Mouse (Mus musculus) thymus, adult 2 months (tissue): ENCODE results near the gene Rrnad1. TPM values are rescaled to one million over a fixed set of nuclear protein-coding genes. Genes with fewer than 3 reads are reported as not detected.
A peak's percentile ranks its signal among the peaks of the same experiment; 100 is the strongest.

Source experiments
- DNase-seq: peaks from one replicate; pipeline ENCODE4 v3.0.0; 2021
- H3K27ac ChIP-seq: fragments of 200-500 bp; 2 replicates; pipeline ENCODE4 v1.5.1; 2012; ENCODE audit warnings: low read length, control low read depth; ENCODE audit not compliant: control insufficient read depth, insufficient read depth
- H3K27me3 ChIP-seq: fragments of 200-500 bp; 2 replicates; pipeline ENCODE4 v1.6.1; 2012; ENCODE audit warnings: mild to moderate bottlenecking, low read length, moderate library complexity, mixed read lengths; ENCODE audit not compliant: control insufficient read depth, insufficient read depth
- H3K36me3 ChIP-seq: fragments of 200-500 bp; 2 replicates; pipeline ENCODE4 v1.6.1; 2012; ENCODE audit warnings: mild to moderate bottlenecking, low read length, moderate library complexity; ENCODE audit not compliant: control insufficient read depth, insufficient read depth
- H3K4me1 ChIP-seq: fragments of 200-500 bp; replicated peaks from 2 replicates; pipeline ENCODE4 v1.6.1; 2012; ENCODE audit warnings: low read length; ENCODE audit not compliant: control insufficient read depth, insufficient read depth
- H3K4me3 ChIP-seq: fragments of 200-500 bp; 2 replicates; pipeline ENCODE4 v1.5.1; 2012; ENCODE audit warnings: mild to moderate bottlenecking, low read length, control low read depth, moderate library complexity; ENCODE audit not compliant: control insufficient read depth, insufficient read depth
- CTCF ChIP-seq: fragments of 200-500 bp; IDR thresholded peaks from 2 replicates; pipeline ENCODE4 v1.5.1; 2012; ENCODE audit warnings: mild to moderate bottlenecking, control low read depth, low read length, moderate library complexity, borderline replicate concordance; ENCODE audit not compliant: control insufficient read depth, poor library complexity, insufficient read depth; ENCODE audit errors: extremely low read depth
- POLR2A ChIP-seq: fragments of 200-500 bp; IDR thresholded peaks from 2 replicates; pipeline ENCODE4 v1.6.1; 2012; ENCODE audit warnings: mild to moderate bottlenecking, low read length, control low read depth, moderate library complexity; ENCODE audit not compliant: control insufficient read depth, poor library complexity, insufficient read depth; ENCODE audit errors: extremely low read depth
- WGBS: fragments of 180-500 bp; shearing (Covaris S2); methylation state at CpG from one replicate; pipeline ENCODE4 v1.1.7; 2018; 5-methylcytosine and 5-hydroxymethylcytosine counted together
- polyA plus RNA-seq: library from polyadenylated mRNA; depleted of rRNA; stranded (reverse); fragments of >200 nt; gene quantifications from 2 replicates; pipeline ENCODE4 v1.2.3, GENCODE M21; 2012

The Rrnad1 gene
- polyA plus RNA-seq, 1 experiment, result 75.4 TPM

DNA sequence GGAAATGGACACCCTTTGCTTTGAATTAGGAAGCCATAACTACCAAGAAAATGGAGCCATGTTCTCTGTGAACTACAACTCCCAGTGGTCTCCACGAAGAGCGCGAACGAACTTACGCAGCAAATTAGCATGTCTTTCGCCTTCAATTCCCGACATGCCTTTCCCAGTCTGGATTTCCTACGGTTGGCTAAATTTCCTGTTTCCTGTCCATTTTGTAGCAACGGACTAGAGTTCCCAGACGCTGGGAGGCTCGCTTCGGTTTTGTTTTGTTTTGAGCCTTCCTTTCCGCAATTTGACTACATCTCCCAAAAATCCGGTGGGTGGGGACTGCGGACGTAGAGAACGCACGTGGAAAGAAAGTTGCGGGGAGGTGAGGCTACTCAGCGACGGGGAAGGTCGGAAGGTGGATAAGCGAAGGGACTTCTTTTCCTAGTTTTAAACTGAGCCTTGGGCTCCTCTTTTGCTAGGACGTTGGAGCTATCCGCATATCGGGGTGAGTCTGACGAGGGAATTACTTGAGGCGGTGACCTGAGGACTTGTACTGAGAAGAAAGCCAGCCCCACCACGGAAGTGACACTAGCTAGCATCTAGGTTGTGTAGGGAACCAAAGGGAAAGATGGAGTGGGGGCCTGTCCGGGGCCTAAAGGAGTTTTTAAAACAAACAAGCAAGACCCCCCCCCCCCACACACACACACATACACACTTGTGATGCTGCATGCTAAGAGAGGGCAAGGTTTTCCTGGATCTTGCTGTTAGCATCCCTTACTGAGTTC, 11.0 kb downstream of the Rrnad1 start, which contains the start of gene Mrpl24:
Gene Mrpl24 (plus strand): TSS at position 171 of the 773 bp plus-strand sequence.
- peak; percentile 63 for DNase-seq
- WGBS, result under 1% methylated on average over 30 of the region's 30 CpGs
- H3K27me3 ChIP-seq, result no peaks in the 10 kb centered on the region
- no peaks in the 10 kb centered on the region for H3K4me1 ChIP-seq
- H3K4me3 ChIP-seq, result peak within 1 kb of the TSS; percentile 93
- H3K27ac ChIP-seq, result peak within 1 kb of the TSS; percentile 69
- no peak for TF ChIP-seq POLR2A
- no peak for TF ChIP-seq CTCF
- peaks cover 42% of the 10 kb centered on the region for H3K36me3 ChIP-seq

- H3K27me3 ChIP-seq, result no peaks in the 10 kb centered on the region
- 98% methylated on average over 1 of the region's 1 CpGs for WGBS
- H3K36me3 ChIP-seq, result peaks cover 33% of the 10 kb centered on the region
- H3K4me1 ChIP-seq, result no peaks in the 10 kb centered on the region
- no peak overlapping the region for H3K27ac ChIP-seq
- TF ChIP-seq POLR2A, result no peak
- TF ChIP-seq CTCF, result no peak
- DNase-seq, result no peak
- no peak overlapping the region for H3K4me3 ChIP-seq
These were observed 12.0 kb downstream of the Rrnad1 start for GRCm38 (mm10) chr3:87918551-87918950.

DNA sequence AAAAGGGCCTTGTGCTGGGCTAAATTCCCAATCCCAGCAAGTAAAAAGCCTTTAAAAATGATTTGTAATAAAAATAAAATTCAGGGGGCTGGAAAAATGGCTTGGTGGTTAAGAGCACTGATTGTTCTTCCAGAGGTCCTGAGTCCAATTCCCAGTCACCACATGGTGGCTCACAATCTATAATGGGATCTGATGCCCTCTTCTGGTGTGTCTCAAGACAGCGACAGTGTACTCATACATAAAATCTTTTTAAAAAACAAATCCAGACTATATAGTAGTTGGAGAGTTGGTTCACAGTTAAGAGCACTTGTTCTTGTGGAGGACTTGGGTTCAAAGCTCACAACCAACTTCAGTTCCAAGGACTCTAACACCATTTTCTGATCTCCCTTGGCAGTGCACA, 13.5 kb downstream of the Rrnad1 start:
- no peak for DNase-seq
- Histone ChIP-seq H3K27me3 (no peaks in the 10 kb centered on the region), H3K4me1 (no peaks in the 10 kb centered on the region), H3K27ac (no peak overlapping the region), H3K4me3 (no peak overlapping the region), H3K36me3 (peaks cover 21% of the 10 kb centered on the region)
- TF ChIP-seq CTCF (no peak), POLR2A (no peak)
- 100% methylated on average over 1 of the region's 1 CpGs for WGBS

GRCm38 (mm10) chr3:87913891-87914290, 16.6 kb downstream of the Rrnad1 start:
- 99% methylated on average over 10 of the region's 10 CpGs for WGBS
- no peak for TF ChIP-seq POLR2A
- TF ChIP-seq CTCF, result no peak
- H3K27me3 ChIP-seq, result no peaks in the 10 kb centered on the region
- no peak overlapping the region for H3K27ac ChIP-seq
- no peak overlapping the region for H3K4me3 ChIP-seq
- H3K36me3 ChIP-seq, result peaks cover 18% of the 10 kb centered on the region
- peaks cover 14% of the 10 kb centered on the region for H3K4me1 ChIP-seq
- no peak for DNase-seq

DNA sequence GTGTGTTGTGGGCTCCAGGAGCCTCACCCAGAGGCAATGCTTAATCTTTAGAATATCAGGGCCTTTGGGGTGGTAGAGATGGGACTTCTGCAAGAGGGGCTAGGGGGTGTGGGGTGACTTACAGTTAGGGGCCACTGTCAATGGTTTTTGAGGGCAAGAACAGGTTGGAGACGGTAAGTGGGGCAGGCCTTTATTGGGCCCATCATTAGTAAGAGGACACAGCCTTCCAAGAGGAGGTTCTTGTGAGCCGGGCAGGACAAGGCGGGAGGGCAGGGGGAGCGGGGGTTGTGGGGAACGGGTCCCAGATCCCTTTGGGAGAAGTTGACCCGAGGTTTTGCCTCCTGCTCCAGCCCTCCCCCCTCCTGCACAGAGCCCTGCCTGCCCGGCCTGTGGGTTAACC, 17.0 kb downstream of the Rrnad1 start:
- WGBS, result 93% methylated on average over 7 of the region's 7 CpGs
- H3K4me1 ChIP-seq, result peaks cover 17% of the 10 kb centered on the region
- no peaks in the 10 kb centered on the region for H3K27me3 ChIP-seq
- TF ChIP-seq CTCF (no peak), POLR2A (no peak)
- H3K4me3 ChIP-seq, result no peak overlapping the region
- no peak overlapping the region for H3K27ac ChIP-seq
- H3K36me3 ChIP-seq, result peaks cover 18% of the 10 kb centered on the region
- DNase-seq, result no peak

- Histone ChIP-seq H3K36me3 (peaks cover 9% of the 10 kb centered on the region; the same call in 1 of the 2 replicates), H3K27me3 (no peaks in the 10 kb centered on the region), H3K27ac (no peak overlapping the region; the same call in 1 of the 2 replicates), H3K4me3 (peak overlapping the region; percentile 30), H3K4me1 (peaks cover 31% of the 10 kb centered on the region)
- peak; percentile 19 for DNase-seq
- TF ChIP-seq POLR2A, result no peak
- no peak for TF ChIP-seq CTCF
- 54% methylated on average over 12 of the region's 12 CpGs for WGBS
These were observed 19.9 kb downstream of the Rrnad1 start for GRCm38 (mm10) chr3:87910573-87911141.
